Mouse (Mus musculus): ENCODE results near the gene Hivep3.

DNA sequence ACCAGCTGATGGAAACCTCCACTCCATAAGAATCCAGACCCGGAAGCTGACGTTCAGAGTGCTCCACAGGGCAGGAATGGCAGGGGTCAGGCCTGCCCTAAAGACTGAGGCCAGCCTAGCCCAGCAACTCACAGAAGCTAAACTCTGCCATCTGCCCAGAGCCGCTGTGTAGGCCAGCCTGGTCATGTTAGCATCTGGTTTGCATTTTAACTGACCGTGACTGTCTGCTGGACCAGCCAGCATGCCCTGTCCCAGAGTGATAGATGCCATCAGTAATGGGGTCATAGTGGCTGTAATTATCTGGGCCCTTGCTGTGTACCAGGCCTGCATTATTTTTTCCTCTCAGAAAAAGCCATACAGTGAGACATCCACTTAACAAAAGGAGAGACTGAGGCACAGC lies 397.3 kb downstream of the Hivep3 start:
- TF ChIP-seq CTCF (IDR thresholded peaks at IDR 0.05; ENCODE audit: control insufficient read depth, insufficient read depth, insufficient read length): no peak
- TF ChIP-seq CEBPB (IDR thresholded peaks at IDR 0.05; ENCODE audit: low read depth): no peak
- TF ChIP-seq MAX (IDR thresholded peaks at IDR 0.05): no peak
- no peak for TF ChIP-seq USF1 (IDR thresholded peaks at IDR 0.05; ENCODE audit: low read depth)
- TF ChIP-seq MYOD1 (IDR thresholded peaks at IDR 0.05; ENCODE audit: control insufficient read depth, insufficient read length, low read depth): no peak
- TF ChIP-seq FOSL1 (IDR thresholded peaks at IDR 0.05; ENCODE audit: insufficient read depth, low read length, poor library complexity, severe bottlenecking): no peak
- no peak for TF ChIP-seq MYOG (IDR thresholded peaks at IDR 0.05; ENCODE audit: control insufficient read depth, extremely low read depth, insufficient read length)
